Mouse (Mus musculus): ENCODE measurements around the gene Serf2. TPM values are rescaled to one million over a fixed set of nuclear protein-coding genes. Genes with fewer than 3 reads are reported as not detected.

Gene Serf2
- polyA plus RNA-seq, 1 experiment, result 476 TPM

DNA sequence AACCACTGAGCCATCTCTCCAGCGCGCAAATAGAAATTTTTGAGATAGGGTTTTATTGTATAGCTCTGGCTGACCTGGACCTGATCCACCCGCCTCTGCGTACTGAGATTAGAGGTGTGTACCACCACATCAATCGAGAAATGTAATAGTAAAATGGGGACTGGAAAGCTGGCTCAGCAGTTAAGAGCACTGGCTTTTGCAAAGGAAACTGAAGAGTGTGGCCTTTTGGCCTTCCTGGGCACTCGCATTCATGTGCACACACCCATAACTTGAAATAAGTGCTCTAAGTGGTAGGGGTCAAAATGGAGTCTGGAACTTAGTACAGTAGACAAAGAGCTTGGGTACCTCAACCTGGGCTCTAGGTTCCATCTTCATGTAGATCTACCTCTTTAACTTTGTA lies 32.6 kb upstream of the Serf2 start:
- TF ChIP-seq POLR2A (IDR thresholded peaks at IDR 0.05; ENCODE audit: borderline replicate concordance, control insufficient read depth, low read depth, low read length), result no peak
- TF ChIP-seq CTCF (IDR thresholded peaks at IDR 0.05; ENCODE audit: control insufficient read depth, insufficient read depth, low read length), result no peak
- WGBS, result 81% methylated on average over 6 of the region's 6 CpGs
- H3K27ac ChIP-seq (ENCODE audit: control insufficient read depth, insufficient read depth, low read depth, low read length, poor library complexity), result no peak overlapping the region
- H3K4me1 ChIP-seq (ENCODE audit: control insufficient read depth, insufficient read depth, low read length), result no peaks in the 10 kb centered on the region
- H3K4me3 ChIP-seq (replicated peaks; ENCODE audit: control insufficient read depth, low read depth, low read length), result no peak overlapping the region

DNA sequence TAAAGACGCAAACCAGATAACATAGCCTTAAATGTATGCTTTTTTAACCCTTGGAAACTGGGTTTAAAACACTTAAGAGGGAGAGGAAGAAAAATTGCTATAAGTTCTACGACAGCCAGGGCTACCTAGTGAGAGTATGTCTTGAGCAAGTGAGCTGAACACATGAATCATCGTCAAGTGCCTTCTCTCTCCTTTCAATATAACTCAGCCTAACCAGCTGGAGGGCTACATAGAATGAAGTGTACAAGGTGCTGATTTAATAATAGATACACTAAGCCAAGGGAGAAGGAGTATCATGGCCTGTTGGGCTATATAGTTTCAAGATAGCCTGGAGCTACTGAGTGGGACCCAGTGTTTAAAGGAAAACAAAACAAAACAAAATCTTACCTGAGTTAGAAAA lies 30.5 kb upstream of the Serf2 start:
- TF ChIP-seq POLR2A (IDR thresholded peaks at IDR 0.05; ENCODE audit: borderline replicate concordance, control insufficient read depth, low read depth, low read length), result no peak
- no peak for TF ChIP-seq CTCF (IDR thresholded peaks at IDR 0.05; ENCODE audit: control insufficient read depth, insufficient read depth, low read length)
- Histone ChIP-seq H3K27ac (ENCODE audit: control insufficient read depth, insufficient read depth, low read depth, low read length, poor library complexity) (no peak overlapping the region), H3K4me3 (replicated peaks; ENCODE audit: control insufficient read depth, low read depth, low read length) (no peak overlapping the region), H3K4me1 (ENCODE audit: control insufficient read depth, insufficient read depth, low read length) (no peaks in the 10 kb centered on the region)
- WGBS, result 88% methylated on average over 3 of the region's 3 CpGs

DNA sequence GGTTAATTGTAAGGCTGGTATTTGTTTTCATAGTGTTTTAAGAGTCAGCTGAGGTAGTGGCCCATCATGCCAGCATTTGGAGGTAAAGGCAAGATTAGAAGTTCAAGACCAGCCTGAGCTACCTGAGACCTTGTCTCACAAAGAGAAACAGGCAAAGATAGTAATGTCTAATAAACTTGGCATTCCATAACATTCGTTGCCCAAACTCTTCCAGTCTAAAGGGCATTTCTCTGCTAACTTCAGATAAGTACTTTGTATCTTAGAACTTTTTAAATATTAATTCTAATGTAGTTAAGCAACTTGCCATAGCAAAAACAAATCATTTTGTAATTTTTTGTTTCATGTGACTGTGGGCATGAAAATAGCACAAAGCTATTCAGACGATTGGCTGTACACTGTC lies 25.8 kb upstream of the Serf2 start:
- TF ChIP-seq CTCF (IDR thresholded peaks at IDR 0.05; ENCODE audit: control insufficient read depth, insufficient read depth, low read length) (no peak), POLR2A (IDR thresholded peaks at IDR 0.05; ENCODE audit: borderline replicate concordance, control insufficient read depth, low read depth, low read length) (no peak)
- no peaks in the 10 kb centered on the region for H3K4me1 ChIP-seq (ENCODE audit: control insufficient read depth, insufficient read depth, low read length)
- WGBS, result 72% methylated on average over 2 of the region's 2 CpGs

DNA sequence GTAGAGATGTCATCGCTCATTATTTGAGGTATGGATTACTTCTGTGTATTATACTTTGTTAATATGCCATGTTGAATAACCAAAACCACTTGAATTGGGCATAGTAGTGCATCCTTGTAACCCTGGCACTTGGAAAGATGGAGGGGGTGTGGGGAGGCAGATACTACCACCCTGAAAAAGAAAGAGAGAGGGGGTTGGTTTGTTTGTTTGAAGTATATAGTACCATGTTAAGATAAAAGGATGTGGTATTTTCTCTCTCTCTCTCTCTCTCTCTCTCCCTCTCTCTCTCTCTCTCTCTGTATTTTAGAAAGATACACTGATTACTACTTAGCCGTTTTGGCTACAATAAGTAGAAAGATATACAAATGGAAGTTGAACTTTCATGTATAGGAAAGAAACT lies 23.1 kb upstream of the Serf2 start:
- Histone ChIP-seq H3K4me1 (ENCODE audit: control insufficient read depth, insufficient read depth, low read length) (no peaks in the 10 kb centered on the region), H3K27ac (ENCODE audit: control insufficient read depth, insufficient read depth, low read depth, low read length, poor library complexity) (no peak overlapping the region), H3K4me3 (replicated peaks; ENCODE audit: control insufficient read depth, low read depth, low read length) (no peak overlapping the region)
- WGBS, result 85% methylated on average over 2 of the region's 2 CpGs
- TF ChIP-seq POLR2A (IDR thresholded peaks at IDR 0.05; ENCODE audit: borderline replicate concordance, control insufficient read depth, low read depth, low read length), result no peak
- no peak for TF ChIP-seq CTCF (IDR thresholded peaks at IDR 0.05; ENCODE audit: control insufficient read depth, insufficient read depth, low read length)

More for the DNA sequence above, 25.8 kb upstream of the Serf2 start:
- Histone ChIP-seq H3K4me3 (replicated peaks; ENCODE audit: control insufficient read depth, low read depth, low read length) (no peak overlapping the region), H3K27ac (ENCODE audit: control insufficient read depth, insufficient read depth, low read depth, low read length, poor library complexity) (no peak overlapping the region)

DNA sequence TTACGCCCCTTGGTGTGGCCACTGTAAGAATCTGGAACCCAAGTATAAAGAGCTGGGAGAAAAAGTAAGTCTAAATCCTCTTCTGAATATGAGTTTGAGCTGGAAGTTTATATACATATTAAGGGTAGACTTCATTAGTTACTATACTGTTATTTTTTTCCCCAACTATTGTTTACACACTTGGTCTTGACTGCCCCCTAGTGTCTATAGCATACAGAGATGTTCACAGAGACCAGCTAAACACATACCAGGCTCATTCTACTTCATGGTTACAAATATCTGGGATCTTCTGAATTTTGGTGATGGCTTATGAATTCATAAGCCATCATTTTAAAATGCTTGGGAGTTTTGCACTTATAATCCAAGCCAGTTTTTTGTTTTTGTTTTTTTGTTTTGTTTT lies 14.1 kb upstream of the Serf2 start:
- no peak for TF ChIP-seq POLR2A (IDR thresholded peaks at IDR 0.05; ENCODE audit: borderline replicate concordance, control insufficient read depth, low read depth, low read length)
- TF ChIP-seq CTCF (IDR thresholded peaks at IDR 0.05; ENCODE audit: control insufficient read depth, insufficient read depth, low read length), result 0 out of 2 replicates have a peak, but pooled peaks have one; percentile 17
- no peak overlapping the region for H3K27ac ChIP-seq (ENCODE audit: control insufficient read depth, insufficient read depth, low read depth, low read length, poor library complexity)
- H3K4me3 ChIP-seq (replicated peaks; ENCODE audit: control insufficient read depth, low read depth, low read length), result no peak overlapping the region
- no peaks in the 10 kb centered on the region for H3K4me1 ChIP-seq (ENCODE audit: control insufficient read depth, insufficient read depth, low read length)
- WGBS, result 96% methylated on average over 1 of the region's 1 CpGs

DNA sequence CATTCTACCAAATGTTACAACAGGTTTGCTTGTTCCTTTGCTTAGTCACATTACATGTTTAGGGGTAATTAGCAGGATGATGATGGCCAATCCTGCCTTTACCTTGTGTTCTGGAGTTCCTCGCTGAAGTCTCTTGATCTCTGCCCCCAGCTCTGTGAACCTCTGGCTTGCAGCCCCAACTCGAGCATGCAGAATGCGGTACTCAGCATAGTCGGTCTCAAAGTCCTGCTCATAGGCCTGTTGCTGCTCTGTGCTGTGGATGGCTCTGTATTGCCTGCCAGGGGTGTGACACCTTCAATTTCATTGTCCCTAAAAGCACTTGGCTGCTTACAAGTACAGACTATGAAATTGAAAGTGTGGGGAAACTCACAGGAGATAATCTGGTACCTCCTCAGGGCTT lies 9.2 kb upstream of the Serf2 start:
- TF ChIP-seq POLR2A (IDR thresholded peaks at IDR 0.05; ENCODE audit: borderline replicate concordance, control insufficient read depth, low read depth, low read length) (no peak), CTCF (IDR thresholded peaks at IDR 0.05; ENCODE audit: control insufficient read depth, insufficient read depth, low read length) (no peak)
- no peak overlapping the region for H3K4me3 ChIP-seq (replicated peaks; ENCODE audit: control insufficient read depth, low read depth, low read length)
- H3K4me1 ChIP-seq (ENCODE audit: control insufficient read depth, insufficient read depth, low read length), result peaks cover 1% of the 10 kb centered on the region; the same call in 1 of the 2 replicates
- WGBS, result 76% methylated on average over 4 of the region's 4 CpGs
- H3K27ac ChIP-seq (ENCODE audit: control insufficient read depth, insufficient read depth, low read depth, low read length, poor library complexity), result no peak overlapping the region

DNA sequence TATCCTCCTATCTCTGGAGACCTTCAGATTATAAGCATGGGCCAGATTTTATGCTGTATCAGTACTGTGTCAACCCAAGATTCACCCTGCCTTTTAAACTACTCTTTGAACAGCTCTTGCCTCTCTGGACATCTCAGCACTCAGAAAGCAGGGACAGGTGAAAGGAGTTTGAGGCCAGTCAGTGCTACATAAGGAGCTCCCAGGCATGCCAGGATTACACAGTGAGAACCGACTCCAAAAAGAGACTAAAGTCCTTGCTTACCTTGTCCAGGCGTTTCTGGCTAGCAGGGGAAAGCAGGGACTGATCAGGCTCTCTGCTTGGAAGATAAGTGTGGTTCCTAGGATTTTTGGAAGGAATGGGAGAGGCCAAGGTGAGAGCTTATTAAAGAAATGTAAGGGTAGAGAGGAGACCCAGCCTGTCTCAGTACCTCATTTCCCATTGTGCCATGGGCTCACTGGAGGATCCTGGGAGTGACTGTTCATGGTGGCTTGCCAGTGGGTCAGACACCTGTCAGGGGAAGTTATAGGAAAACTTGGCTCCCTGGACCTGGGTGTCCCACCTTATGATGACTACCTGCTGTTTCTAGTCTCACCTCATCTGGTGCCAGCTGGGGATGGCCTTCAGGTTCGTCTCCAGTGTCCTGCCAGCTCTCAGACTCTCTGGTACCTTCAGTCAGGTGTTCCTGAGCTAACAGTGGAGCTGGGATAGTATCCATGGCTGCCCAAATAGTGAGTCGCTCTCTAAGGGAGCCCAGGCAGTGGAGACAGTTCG lies 8.0 kb upstream of the Serf2 start:
- 72% methylated on average over 5 of the region's 5 CpGs for WGBS
- peaks cover 1% of the 10 kb centered on the region; the same call in 1 of the 2 replicates for H3K4me1 ChIP-seq (ENCODE audit: control insufficient read depth, insufficient read depth, low read length)
- no peak overlapping the region for H3K27ac ChIP-seq (ENCODE audit: control insufficient read depth, insufficient read depth, low read depth, low read length, poor library complexity)
- TF ChIP-seq CTCF (IDR thresholded peaks at IDR 0.05; ENCODE audit: control insufficient read depth, insufficient read depth, low read length) (no peak), POLR2A (IDR thresholded peaks at IDR 0.05; ENCODE audit: borderline replicate concordance, control insufficient read depth, low read depth, low read length) (no peak)
- H3K4me3 ChIP-seq (replicated peaks; ENCODE audit: control insufficient read depth, low read depth, low read length), result no peak overlapping the region

DNA sequence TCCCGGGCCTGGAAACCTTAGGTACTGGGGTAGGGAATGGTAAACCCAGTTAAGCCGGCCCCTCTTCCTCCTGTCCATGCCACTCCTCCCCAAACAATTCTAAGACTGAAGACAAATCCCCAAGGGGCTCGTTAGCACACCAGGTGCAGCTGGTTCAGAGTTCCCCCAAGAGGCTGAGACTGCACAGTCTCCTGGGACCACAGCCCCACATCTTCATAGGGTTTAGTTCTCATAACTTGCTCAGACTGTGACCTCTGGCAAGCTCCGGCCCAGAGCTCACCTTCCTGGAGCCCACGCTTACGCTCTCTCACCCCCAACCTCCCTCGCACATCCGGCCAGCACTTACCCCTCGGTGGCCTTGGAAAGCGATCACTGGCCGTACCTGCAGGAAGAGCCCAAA lies 7.2 kb upstream of the Serf2 start:
- peak overlapping the region; percentile 13; the same call in 1 of the 2 replicates for H3K27ac ChIP-seq (ENCODE audit: control insufficient read depth, insufficient read depth, low read depth, low read length, poor library complexity)
- WGBS, result 26% methylated on average over 11 of the region's 11 CpGs
- TF ChIP-seq CTCF (IDR thresholded peaks at IDR 0.05; ENCODE audit: control insufficient read depth, insufficient read depth, low read length) (no peak), POLR2A (IDR thresholded peaks at IDR 0.05; ENCODE audit: borderline replicate concordance, control insufficient read depth, low read depth, low read length) (no peak)

More for the DNA sequence above, 7.2 kb upstream of the Serf2 start:
- peaks cover 1% of the 10 kb centered on the region; the same call in 1 of the 2 replicates for H3K4me1 ChIP-seq (ENCODE audit: control insufficient read depth, insufficient read depth, low read length)
- peak overlapping the region; percentile 64 for H3K4me3 ChIP-seq (replicated peaks; ENCODE audit: control insufficient read depth, low read depth, low read length)

All from bone marrow, adult 2 months (tissue).